ENCODE assay signal across 8 mouse cellular contexts in the genomic region with DNA sequence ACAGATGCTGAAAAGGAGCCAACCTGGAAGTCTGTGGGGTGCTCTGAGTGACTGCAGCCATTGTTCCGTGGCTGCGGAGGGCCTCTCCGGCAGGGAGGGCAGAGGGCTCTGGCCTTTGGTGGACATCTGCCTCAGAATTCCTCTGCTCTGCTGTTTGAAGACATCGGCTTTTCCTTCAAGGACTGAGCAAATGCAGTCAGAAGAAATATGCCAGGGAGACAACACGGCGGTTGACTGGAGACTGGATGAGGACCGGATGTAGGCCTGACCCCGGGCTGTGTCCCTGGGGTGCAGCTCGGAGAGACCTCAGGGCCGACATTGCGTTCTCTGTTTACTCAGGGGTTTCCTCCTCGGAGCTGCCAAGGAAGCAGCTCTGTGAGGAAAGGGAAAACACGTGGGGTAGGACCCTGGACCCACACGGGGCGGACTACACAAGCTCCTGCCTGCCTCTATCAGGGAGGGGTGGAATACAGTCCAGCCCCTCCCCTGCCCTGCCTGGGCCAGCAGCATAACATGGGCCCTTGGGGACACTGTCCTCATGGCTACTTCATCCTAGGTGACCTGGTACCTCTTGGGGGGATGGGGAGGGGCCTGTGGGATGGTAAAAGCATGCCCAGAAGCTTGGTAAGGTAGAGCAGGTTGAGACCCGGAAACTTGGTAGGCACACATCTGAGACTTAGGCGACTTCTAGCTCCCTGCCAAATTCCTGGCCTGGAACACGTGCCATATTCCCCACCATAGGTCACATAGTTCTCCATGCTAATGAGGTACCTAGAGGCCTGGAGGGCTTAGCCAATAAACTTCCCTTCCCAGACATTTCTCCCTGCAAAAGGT.
DNase-seq lines count a peak whose midpoint lies in the region; ATAC-seq lines count a peak whose summit lies in the region.

No protein-coding gene starts in this region.

- 57% methylated on average over 18 of the region's 18 CpGs for WGBS in intestine, embryonic 15.5 days
- WGBS in liver, embryonic 15.5 days (ENCODE audit: insufficient replicate concordance) = 67% methylated on average over 18 of the region's 18 CpGs

- H3K4me3 ChIP-seq in intestine, embryonic 15.5 days (replicated peaks) = no peak overlapping the region
- no peak overlapping the region for H3K4me3 ChIP-seq in liver, embryonic 15.5 days (replicated peaks)

- ATAC-seq in intestine, embryonic 15.5 days = peak; percentile 67; the same call in 1 of the 2 replicates
- peak; percentile 69 for ATAC-seq in liver, embryonic 15.5 days (ENCODE audit: insufficient read depth)

- no peaks in the 10 kb centered on the region for H3K36me3 ChIP-seq in intestine, embryonic 15.5 days
- H3K36me3 ChIP-seq in liver, embryonic 15.5 days (replicated peaks) = no peaks in the 10 kb centered on the region

- H3K4me1 ChIP-seq in intestine, embryonic 15.5 days (replicated peaks) = no peaks in the 10 kb centered on the region
- 0 out of 2 replicates have a peak, but pooled peaks cover 3% of the 10 kb centered on the region for H3K4me1 ChIP-seq in liver, embryonic 15.5 days (replicated peaks)

- H3K27me3 ChIP-seq in intestine, embryonic 15.5 days (replicated peaks) = no peaks in the 10 kb centered on the region
- no peaks in the 10 kb centered on the region for H3K27me3 ChIP-seq in liver, embryonic 15.5 days

- H3K4me2 ChIP-seq in intestine, embryonic 15.5 days (replicated peaks) = no peak overlapping the region
- no peak overlapping the region for H3K4me2 ChIP-seq in liver, embryonic 15.5 days

- H3K27ac ChIP-seq in intestine, embryonic 15.5 days = no peak overlapping the region
- H3K27ac ChIP-seq in liver, embryonic 15.5 days (replicated peaks) = no peak overlapping the region

- DNase-seq in embryo, embryonic 10 days (ENCODE audit: low spot score) = peak; percentile 45
- peak; percentile 18 to 35 for DNase-seq in gastrocnemius, adult 8-10 months (ENCODE audit: low spot score in 2 of 2)
- no peak for DNase-seq in cerebellum, adult 8-10 months
- DNase-seq in frontal cortex, postnatal 14 days (ENCODE audit: low spot score in 2 of 2) = no peak
- no peak for DNase-seq in thymus, postnatal 4 days
- no peak for DNase-seq in cerebellum, adult 11-12 months

- no peak overlapping the region for H3K9ac ChIP-seq in intestine, embryonic 15.5 days
- H3K9ac ChIP-seq in liver, embryonic 15.5 days = no peak overlapping the region

- H3K9me3 ChIP-seq in intestine, embryonic 15.5 days = no peaks in the 10 kb centered on the region
- no peaks in the 10 kb centered on the region for H3K9me3 ChIP-seq in liver, embryonic 15.5 days (replicated peaks)

Comparison
In these comparisons a context has a peak if more than half of its experiments do, and no peak if none do; other contexts are left out.
1. DNase-seq: peak in embryo, embryonic 10 days (single experiment) and gastrocnemius, adult 8-10 months (2 of 2); none in cerebellum, adult 8-10 months (single experiment), frontal cortex, postnatal 14 days (0 of 2), thymus, postnatal 4 days (single experiment) and cerebellum, adult 11-12 months (single experiment).